Comparison of ENCODE assay signal across 24 mouse cellular contexts in genomic region chr2:180343092-180343491, GRCm38 (mm10). TPM values are rescaled to one million over a fixed set of nuclear protein-coding genes. Genes with fewer than 3 reads are reported as not detected.
A peak's percentile ranks its signal among the peaks of the same experiment; 100 is the strongest.
DNase-seq lines count a peak whose midpoint lies in the region; ATAC-seq lines count a peak whose summit lies in the region.
"Had no signal": no experiment of that assay in that cellular context is flagged by ENCODE, and none has a peak within 500 bp of the region (broad histone marks: within the 10 kb centered on the region; RNA-seq: fewer than 3 reads in every experiment).

No protein-coding gene starts in this region.

- DNase-seq in heart, adult 11 months, result no peak
- DNase-seq in kidney, adult 18-20 months, result peak; percentile 54
- DNase-seq in kidney, postnatal 4 days, result no peak
- peak; percentile 61 to 79 for DNase-seq in kidney, postnatal 36 days
- no peak for DNase-seq in spleen, postnatal 14 days (ENCODE audit: low spot score in 2 of 2)
- DNase-seq: adrenal gland, postnatal 14 days; cerebellum, postnatal 10 days; gastrocnemius, postnatal 25 days; lung, postnatal 14 days; spleen, adult 18-20 months had no signal

- peak overlapping the region; percentile 54 for H3K4me2 ChIP-seq in heart, embryonic 11.5 days
- peak overlapping the region; percentile 42 for H3K4me2 ChIP-seq in intestine, embryonic 15.5 days (replicated peaks)
- H3K4me2 ChIP-seq: embryonic facial prominence, embryonic 13.5 days; hindbrain, embryonic 15.5 days; limb, embryonic 13.5 days; neural tube, embryonic 15.5 days had no signal

- H3K27ac ChIP-seq in heart, embryonic 11.5 days (ENCODE audit: low read depth, low read length), result peak overlapping the region; percentile 91
- peak overlapping the region; percentile 59 for H3K27ac ChIP-seq in intestine, embryonic 15.5 days
- H3K27ac ChIP-seq: embryonic facial prominence, embryonic 13.5 days; hindbrain, embryonic 15.5 days; limb, embryonic 13.5 days; neural tube, embryonic 15.5 days had no signal

- no peaks in the 10 kb centered on the region for H3K9me3 ChIP-seq in heart, embryonic 11.5 days (replicated peaks; ENCODE audit: control insufficient read depth, low read length)
- no peaks in the 10 kb centered on the region for H3K9me3 ChIP-seq in intestine, embryonic 15.5 days
- H3K9me3 ChIP-seq: embryonic facial prominence, embryonic 13.5 days; G1E; hindbrain, embryonic 15.5 days; limb, embryonic 13.5 days; neural tube, embryonic 15.5 days had no signal

- H3K4me3 ChIP-seq in heart, embryonic 11.5 days (ENCODE audit: low read depth, low read length), result no peak overlapping the region
- no peak overlapping the region for H3K4me3 ChIP-seq in intestine, embryonic 15.5 days (replicated peaks)
- H3K4me3 ChIP-seq: embryonic facial prominence, embryonic 13.5 days; hindbrain, embryonic 15.5 days; limb, embryonic 13.5 days; neural tube, embryonic 15.5 days had no signal

- no peak overlapping the region for H3K9ac ChIP-seq in heart, embryonic 11.5 days (ENCODE audit: low read depth, low read length)
- H3K9ac ChIP-seq in intestine, embryonic 15.5 days, result no peak overlapping the region
- H3K9ac ChIP-seq: embryonic facial prominence, embryonic 13.5 days; hindbrain, embryonic 15.5 days; limb, embryonic 13.5 days; neural tube, embryonic 15.5 days had no signal

- H3K36me3 ChIP-seq in heart, embryonic 11.5 days (ENCODE audit: control insufficient read depth, insufficient read depth, low read length), result no peaks in the 10 kb centered on the region
- no peaks in the 10 kb centered on the region for H3K36me3 ChIP-seq in intestine, embryonic 15.5 days
- H3K36me3 ChIP-seq: embryonic facial prominence, embryonic 13.5 days; G1E; hindbrain, embryonic 15.5 days; limb, embryonic 13.5 days; neural tube, embryonic 15.5 days had no signal

- WGBS in heart, embryonic 11.5 days (ENCODE audit: insufficient replicate concordance), result 65% methylated on average over 13 of the region's 13 CpGs
- WGBS in intestine, embryonic 15.5 days, result 53% methylated on average over 13 of the region's 13 CpGs

- peaks cover 80% of the 10 kb centered on the region for H3K4me1 ChIP-seq in heart, embryonic 11.5 days (ENCODE audit: control insufficient read depth, insufficient read depth, low read length)
- peaks cover 45% of the 10 kb centered on the region for H3K4me1 ChIP-seq in intestine, embryonic 15.5 days (replicated peaks)
- H3K4me1 ChIP-seq: embryonic facial prominence, embryonic 13.5 days; hindbrain, embryonic 15.5 days had no signal

- H3K27me3 ChIP-seq in heart, embryonic 11.5 days (ENCODE audit: control insufficient read depth, insufficient read depth, low read length), result no peaks in the 10 kb centered on the region
- H3K27me3 ChIP-seq in intestine, embryonic 15.5 days (replicated peaks), result no peaks in the 10 kb centered on the region

- no peak for ATAC-seq in heart, embryonic 11.5 days (replicated peaks; ENCODE audit: insufficient number of reproducible peaks, low FRiP score, low TSS enrichment)
- ATAC-seq in intestine, embryonic 15.5 days, result peak; percentile 72
- ATAC-seq in granulocyte monocyte progenitor cell, adult 5-6 weeks (replicated peaks; ENCODE audit: poor library complexity, severe bottlenecking), result no peak
- ATAC-seq: forebrain, embryonic 14.5 days; midbrain, embryonic 16.5 days had no signal

RNA-seq across cellular contexts. Expression of gene Gata5, which starts 8.6 kb away (rescaled TPM):
- polyA plus RNA-seq in heart, embryonic 11.5 days (2014; fragmentation: Nextera tagmentation; extraction: Ambion mirVana), result 25.7 and 28.0 TPM in 2 replicates
- polyA plus RNA-seq in intestine, embryonic 15.5 days (2015; fragmentation: Nextera tagmentation; extraction: Ambion mirVana), result 8.6 and 8.8 TPM in 2 replicates
- not detected in 2 replicates for total RNA-seq in granulocyte monocyte progenitor cell, adult 5-6 weeks (2014; fragmentation: Nextera tagmentation)
- total RNA-seq in granulocyte monocyte progenitor cell, adult 5-6 weeks (2017), result not detected in 2 replicates
- total RNA-seq: gastrocnemius, postnatal 25 days; layer of hippocampus, postnatal 25 days; left cerebral cortex, postnatal 14 days; megakaryocyte-erythroid progenitor cell, adult 5-6 weeks had no signal
- polyA plus RNA-seq: embryonic facial prominence, embryonic 13.5 days; forebrain, embryonic 14.5 days; G1E; hindbrain, embryonic 15.5 days; midbrain, embryonic 16.5 days had no signal

RNA-seq across cellular contexts. Expression of gene Rbbp8nl, which starts 53.4 kb away (rescaled TPM):
- 0.10 TPM in 1 of 2 replicates, not detected in the other for polyA plus RNA-seq in heart, embryonic 11.5 days (2014; fragmentation: Nextera tagmentation; extraction: Ambion mirVana)
- 2.8 and 3.8 TPM in 2 replicates for polyA plus RNA-seq in intestine, embryonic 15.5 days (2015; fragmentation: Nextera tagmentation; extraction: Ambion mirVana)
- total RNA-seq in granulocyte monocyte progenitor cell, adult 5-6 weeks (2014; fragmentation: Nextera tagmentation), result not detected in 2 replicates
- not detected in 2 replicates for total RNA-seq in granulocyte monocyte progenitor cell, adult 5-6 weeks (2017)
- total RNA-seq: adrenal gland, postnatal 14 days; gastrocnemius, postnatal 25 days; layer of hippocampus, postnatal 25 days; left cerebral cortex, postnatal 14 days; megakaryocyte-erythroid progenitor cell, adult 5-6 weeks had no signal
- polyA plus RNA-seq: forebrain, embryonic 14.5 days; G1E; hindbrain, embryonic 15.5 days; liver, embryonic 16.5 days; midbrain, embryonic 16.5 days; neural tube, embryonic 15.5 days had no signal

Comparison
In these comparisons a context has a peak if more than half of its experiments do, and no peak if none do; other contexts are left out.
1. DNase-seq: peak in kidney, adult 18-20 months (single experiment) and kidney, postnatal 36 days (2 of 2); none in heart, adult 11 months (single experiment), kidney, postnatal 4 days (0 of 2) and spleen, postnatal 14 days (0 of 2).